Mouse (Mus musculus) midbrain, embryonic 13.5 days (tissue): ENCODE data around the gene Grid1. TPM values are rescaled to one million over a fixed set of nuclear protein-coding genes. Genes with fewer than 3 reads are reported as not detected.

Source experiments
- ATAC-seq: fragments of 200-750 bp; cut with Nextera tagmentation; 2 replicates; pipeline ENCODE4 v1.8.0; 2017; ENCODE audit warnings: mild to moderate bottlenecking, moderate TSS enrichment, moderate library complexity
- H3K27ac ChIP-seq: fragments of 300-500 bp; sonication (generic); 2 replicates; pipeline ENCODE4 v1.5.1; 2015; ENCODE audit warnings: inconsistent platforms, mild to moderate bottlenecking, moderate library complexity
- H3K27me3 ChIP-seq: fragments of 300-500 bp; sonication (generic); 2 replicates; pipeline ENCODE4 v1.6.1; 2015; ENCODE audit warnings: mild to moderate bottlenecking, inconsistent platforms
- H3K36me3 ChIP-seq: fragments of 300-500 bp; sonication (generic); 2 replicates; pipeline ENCODE4 v1.6.1; 2015; ENCODE audit warnings: mild to moderate bottlenecking, inconsistent platforms
- H3K4me1 ChIP-seq: fragments of 300-500 bp; sonication (generic); replicated peaks from 2 replicates; pipeline ENCODE4 v1.6.1; 2015; ENCODE audit warnings: inconsistent platforms
- H3K4me2 ChIP-seq: fragments of 300-500 bp; sonication (generic); replicated peaks from 2 replicates; pipeline ENCODE4 v1.6.1; 2015; ENCODE audit warnings: moderate library complexity, mild to moderate bottlenecking, inconsistent platforms
- H3K4me3 ChIP-seq: fragments of 300-500 bp; sonication (generic); replicated peaks from 2 replicates; pipeline ENCODE4 v1.5.1; 2015; ENCODE audit warnings: mild to moderate bottlenecking, inconsistent platforms
- H3K9ac ChIP-seq: fragments of 300-500 bp; sonication (generic); replicated peaks from 2 replicates; pipeline ENCODE4 v1.6.1; 2015; ENCODE audit warnings: mild to moderate bottlenecking, inconsistent platforms
- H3K9me3 ChIP-seq: fragments of 300-500 bp; sonication (generic); 2 replicates; pipeline ENCODE4 v1.6.1; 2016; ENCODE audit warnings: mild to moderate bottlenecking, inconsistent platforms
- WGBS: fragments of 180-500 bp; shearing (Covaris S2); methylation state at CpG from one replicate; pipeline ENCODE4 v1.1.7; 2015; 5-methylcytosine and 5-hydroxymethylcytosine counted together
- polyA plus RNA-seq: library from polyadenylated mRNA; unstranded; fragments of >200 nt; fragmentation: Nextera tagmentation; extraction: Ambion mirVana; gene quantifications from 2 replicates; pipeline ENCODE4 v1.2.1, GENCODE M21; 2015

The Grid1 gene
- polyA plus RNA-seq, 1 experiment from 2014 or later: 2.7 TPM

GRCm38 (mm10) chr14:34884611-34885010 is 64.7 kb downstream of the Grid1 start:
- Histone ChIP-seq H3K4me1 (peaks cover 23% of the 10 kb centered on the region), H3K27ac (no peak overlapping the region), H3K36me3 (no peaks in the 10 kb centered on the region), H3K27me3 (0 out of 2 replicates have a peak, but pooled peaks cover 4% of the 10 kb centered on the region), H3K9ac (no peak overlapping the region), H3K9me3 (no peaks in the 10 kb centered on the region), H3K4me2 (no peak overlapping the region), H3K4me3 (no peak overlapping the region)
- whole genome bisulfite sequencing: 94% methylated on average over 3 of the region's 3 CpGs
- no peak for ATAC-seq

DNA sequence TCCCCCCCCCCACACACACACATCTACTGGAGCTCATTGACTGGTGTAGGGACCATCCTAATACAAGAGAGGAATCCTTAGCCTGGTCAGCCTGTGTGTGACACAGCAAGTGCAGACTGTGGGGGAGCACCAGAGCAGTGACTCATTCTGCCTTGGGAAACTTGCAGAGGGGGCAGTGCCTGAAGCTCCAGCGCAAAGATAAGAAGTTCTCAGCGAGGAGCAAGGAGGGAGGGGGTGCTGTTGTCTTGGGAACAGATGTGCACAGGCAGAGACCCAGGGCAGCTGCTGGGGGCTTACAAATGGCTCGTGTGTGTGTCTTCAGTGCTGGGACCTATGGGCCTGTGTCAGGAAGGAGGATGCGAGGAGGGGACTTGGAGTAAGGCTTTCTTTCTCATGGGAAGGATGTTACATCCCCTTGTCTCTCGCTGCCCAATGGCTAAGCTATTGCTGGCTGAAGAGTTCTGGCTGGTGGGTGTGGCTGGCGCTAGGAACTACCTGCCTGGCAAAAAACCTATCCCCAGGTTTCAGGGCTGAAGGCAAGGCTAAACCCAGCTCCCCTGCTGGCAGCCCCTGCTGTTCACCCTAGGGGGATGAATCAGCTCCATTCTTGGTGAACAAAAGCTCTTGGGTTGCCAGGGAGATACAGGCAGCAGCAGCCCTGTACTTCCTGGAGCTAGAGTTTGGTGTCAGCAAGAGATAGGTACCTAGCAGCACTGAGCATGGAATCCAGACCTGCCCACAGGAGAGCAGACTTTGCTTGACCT is 72.0 kb downstream of the Grid1 start:
- peak; percentile 18 for ATAC-seq
- Histone ChIP-seq H3K4me2 (no peak overlapping the region), H3K36me3 (no peaks in the 10 kb centered on the region), H3K4me1 (peaks cover 27% of the 10 kb centered on the region), H3K9ac (no peak overlapping the region), H3K9me3 (no peaks in the 10 kb centered on the region), H3K27ac (no peak overlapping the region), H3K4me3 (no peak overlapping the region), H3K27me3 (peaks cover 20% of the 10 kb centered on the region)
- 9% methylated on average over 6 of the region's 6 CpGs for WGBS

GRCm38 (mm10) chr14:34896253-34896982 is 76.5 kb downstream of the Grid1 start:
- Histone ChIP-seq H3K4me1 (peaks cover 38% of the 10 kb centered on the region), H3K9me3 (no peaks in the 10 kb centered on the region), H3K27ac (peak overlapping the region; percentile 76), H3K4me3 (peak overlapping the region; percentile 38), H3K9ac (peak overlapping the region; percentile 69), H3K36me3 (no peaks in the 10 kb centered on the region), H3K27me3 (peaks cover 27% of the 10 kb centered on the region), H3K4me2 (peak overlapping the region; percentile 69)
- ATAC-seq: peak; percentile 83
- WGBS: 5% methylated on average over 33 of the region's 33 CpGs

DNA sequence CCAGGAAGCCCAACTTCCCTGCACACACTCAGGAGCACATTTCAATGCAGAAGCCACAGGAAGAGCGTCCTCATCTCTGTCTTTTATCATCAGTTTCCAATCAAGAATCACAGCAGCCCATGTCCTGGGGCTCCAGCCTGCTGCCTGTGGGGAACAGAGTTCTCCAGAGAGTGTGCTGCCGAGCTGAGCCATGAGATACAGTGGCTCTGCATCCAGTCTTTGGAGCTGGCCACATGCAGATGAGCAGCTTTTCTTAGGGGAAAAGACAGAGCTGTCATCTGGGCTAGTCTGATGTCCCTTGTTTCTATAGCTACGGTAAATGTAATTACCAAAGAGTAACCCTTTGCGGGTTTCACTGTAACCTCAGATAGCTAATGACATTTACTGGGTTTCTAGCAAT is 83.9 kb downstream of the Grid1 start:
- 33% methylated on average over 4 of the region's 4 CpGs for WGBS
- peak overlapping the region; percentile 75 for H3K27ac ChIP-seq

DNA sequence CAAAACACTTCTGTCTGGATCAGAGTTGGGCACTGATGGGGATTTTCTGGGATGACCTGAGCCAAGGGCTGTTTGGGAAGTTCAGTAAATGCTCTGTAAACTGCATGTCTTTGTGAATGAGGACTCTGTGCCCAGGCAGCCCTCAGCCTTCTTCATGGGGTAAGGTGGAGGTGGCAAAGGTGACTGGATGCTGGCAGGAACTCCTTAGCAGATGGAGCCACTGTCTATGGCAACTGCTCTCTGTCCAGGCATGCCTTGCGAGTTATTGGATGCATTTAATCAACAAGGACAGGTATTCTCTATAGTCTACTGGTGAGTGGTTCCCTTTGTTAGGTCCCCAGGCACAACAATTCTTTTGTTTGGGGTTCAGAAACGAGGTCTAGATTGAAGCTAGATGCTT is 85.8 kb downstream of the Grid1 start:
- H3K27me3 ChIP-seq: no peaks in the 10 kb centered on the region
- H3K27ac ChIP-seq: no peak overlapping the region
- no peak overlapping the region for H3K9ac ChIP-seq
- peaks cover 53% of the 10 kb centered on the region for H3K4me1 ChIP-seq
- H3K9me3 ChIP-seq: no peaks in the 10 kb centered on the region
- WGBS: 63% methylated on average over 2 of the region's 2 CpGs
- H3K4me2 ChIP-seq: no peak overlapping the region
- ATAC-seq: no peak
- H3K36me3 ChIP-seq: no peaks in the 10 kb centered on the region
- H3K4me3 ChIP-seq: no peak overlapping the region

More for the DNA sequence above, 83.9 kb downstream of the Grid1 start:
- H3K9ac ChIP-seq: peak overlapping the region; percentile 10; the same call in 1 of the 2 replicates
- no peaks in the 10 kb centered on the region for H3K9me3 ChIP-seq
- H3K4me2 ChIP-seq: no peak overlapping the region
- peaks cover 43% of the 10 kb centered on the region for H3K4me1 ChIP-seq
- H3K36me3 ChIP-seq: no peaks in the 10 kb centered on the region
- H3K4me3 ChIP-seq: no peak overlapping the region
- ATAC-seq: peak; percentile 73
- no peaks in the 10 kb centered on the region for H3K27me3 ChIP-seq

DNA sequence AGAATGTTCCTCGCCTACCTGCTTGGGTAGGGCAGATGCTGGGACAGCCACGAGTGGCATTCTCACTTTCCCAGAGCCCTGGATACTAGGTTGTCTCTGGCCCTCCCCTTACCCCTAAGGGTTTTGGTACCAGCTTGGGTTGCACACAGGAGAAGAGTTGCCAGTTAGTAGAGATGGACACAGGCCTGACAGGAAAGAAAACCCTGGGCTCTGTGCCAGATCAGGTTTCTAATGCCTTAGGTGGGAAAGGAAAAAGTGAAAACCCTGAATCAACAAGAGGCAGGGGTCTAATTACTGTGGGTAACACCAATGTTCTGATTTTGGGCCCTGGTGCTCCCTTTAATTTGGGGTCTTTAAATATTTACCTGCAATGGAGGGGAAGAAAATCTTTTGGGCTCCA is 88.5 kb downstream of the Grid1 start:
- no peaks in the 10 kb centered on the region for H3K9me3 ChIP-seq
- no peak overlapping the region for H3K4me3 ChIP-seq
- 0 out of 2 replicates have a peak overlapping the region, but pooled peaks have one; percentile 5 for H3K27ac ChIP-seq
- no peaks in the 10 kb centered on the region for H3K27me3 ChIP-seq
- 60% methylated on average over 2 of the region's 2 CpGs for WGBS
- no peak overlapping the region for H3K9ac ChIP-seq
- no peak overlapping the region for H3K4me2 ChIP-seq
- peaks cover 36% of the 10 kb centered on the region for H3K4me1 ChIP-seq
- no peak for ATAC-seq
- no peaks in the 10 kb centered on the region for H3K36me3 ChIP-seq

- no peak overlapping the region; the same call in 1 of the 2 replicates for H3K9ac ChIP-seq
- no peaks in the 10 kb centered on the region for H3K9me3 ChIP-seq
- H3K27ac ChIP-seq: peak overlapping the region; percentile 64
- H3K36me3 ChIP-seq: no peaks in the 10 kb centered on the region
- H3K4me3 ChIP-seq: no peak overlapping the region
- peaks cover 32% of the 10 kb centered on the region for H3K4me1 ChIP-seq
- ATAC-seq: peak; percentile 85
- WGBS: 4% methylated on average over 4 of the region's 4 CpGs
- no peaks in the 10 kb centered on the region for H3K27me3 ChIP-seq
- H3K4me2 ChIP-seq: no peak overlapping the region
Measured at GRCm38 (mm10) chr14:34908804-34909203, 88.9 kb downstream of the Grid1 start.

DNA sequence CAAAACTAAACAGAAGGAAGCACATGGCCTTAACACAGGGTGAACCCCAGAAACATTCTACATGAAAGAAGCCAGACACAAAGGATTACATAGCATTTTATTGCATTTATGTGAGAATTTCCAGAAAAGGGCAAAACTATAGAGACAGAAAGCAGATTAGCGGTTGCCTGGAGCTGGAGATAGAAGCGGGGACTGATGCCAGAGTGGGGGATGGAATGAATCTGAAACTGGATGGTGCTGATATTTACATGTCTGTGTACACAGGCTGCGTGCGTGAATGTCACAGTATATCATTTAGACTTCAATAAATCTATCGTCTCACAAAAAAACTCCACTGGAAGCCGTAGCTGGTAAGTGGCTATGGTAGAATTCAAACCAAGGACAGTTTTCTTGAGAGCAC is 96.4 kb downstream of the Grid1 start:
- Histone ChIP-seq H3K4me1 (peaks cover 8% of the 10 kb centered on the region), H3K9ac (no peak overlapping the region), H3K27ac (no peak overlapping the region), H3K9me3 (no peaks in the 10 kb centered on the region), H3K27me3 (no peaks in the 10 kb centered on the region), H3K36me3 (no peaks in the 10 kb centered on the region), H3K4me3 (no peak overlapping the region), H3K4me2 (no peak overlapping the region)
- 89% methylated on average over 6 of the region's 6 CpGs for WGBS
- ATAC-seq: no peak

DNA sequence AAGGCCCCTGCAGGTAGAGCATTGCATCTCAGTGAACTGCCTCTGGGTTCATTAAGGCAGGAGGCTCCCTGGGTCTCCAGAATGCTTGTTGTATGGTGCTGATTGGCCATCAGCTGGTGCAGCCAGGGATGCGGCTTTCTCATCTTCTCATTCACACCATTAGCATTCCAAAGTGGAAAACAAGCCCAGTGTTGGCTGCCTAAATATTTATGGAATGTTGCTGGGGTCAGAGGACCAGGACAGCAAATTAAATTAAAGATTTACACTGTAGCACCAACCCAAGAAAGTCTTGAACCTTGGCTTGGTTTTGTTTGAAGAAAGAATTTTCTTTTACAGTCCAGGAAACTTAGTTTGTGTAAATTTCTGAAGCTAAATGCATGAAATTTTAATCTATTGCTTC is 97.2 kb downstream of the Grid1 start:
- Histone ChIP-seq H3K27me3 (no peaks in the 10 kb centered on the region), H3K9ac (no peak overlapping the region), H3K27ac (no peak overlapping the region), H3K36me3 (no peaks in the 10 kb centered on the region), H3K4me1 (peaks cover 14% of the 10 kb centered on the region), H3K4me2 (no peak overlapping the region), H3K4me3 (no peak overlapping the region), H3K9me3 (no peaks in the 10 kb centered on the region)
- 45% methylated on average over 1 of the region's 1 CpGs for WGBS
- ATAC-seq: no peak

- Histone ChIP-seq H3K36me3 (no peaks in the 10 kb centered on the region), H3K4me1 (peaks cover 15% of the 10 kb centered on the region), H3K9me3 (no peaks in the 10 kb centered on the region), H3K27me3 (no peaks in the 10 kb centered on the region), H3K9ac (no peak overlapping the region), H3K27ac (no peak overlapping the region), H3K4me3 (no peak overlapping the region), H3K4me2 (no peak overlapping the region)
- no peak for ATAC-seq
- WGBS: 51% methylated on average over 6 of the region's 6 CpGs
Measured at GRCm38 (mm10) chr14:34919221-34919620, 99.3 kb downstream of the Grid1 start.

DNA sequence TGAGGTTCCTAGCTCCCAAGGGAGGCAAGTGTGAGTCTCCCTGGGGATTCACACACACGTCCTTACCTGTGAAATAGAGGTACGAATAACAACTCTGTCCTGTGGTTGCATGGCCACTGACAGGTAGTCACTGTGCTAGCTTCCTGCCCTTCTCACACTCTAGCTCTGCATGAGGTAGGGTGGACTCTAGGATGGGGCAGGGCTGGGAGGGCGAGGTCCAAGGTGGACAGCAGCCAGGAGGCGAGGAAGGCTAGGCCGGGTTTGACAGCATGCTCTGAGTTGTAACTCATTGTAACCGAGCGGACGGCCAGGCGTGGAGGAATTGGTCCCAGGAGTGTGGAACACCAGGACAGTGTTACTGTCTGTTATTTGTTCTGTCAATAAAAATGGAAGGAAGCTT is 101.4 kb downstream of the Grid1 start:
- Histone ChIP-seq H3K4me3 (no peak overlapping the region), H3K27me3 (no peaks in the 10 kb centered on the region), H3K4me2 (no peak overlapping the region), H3K36me3 (no peaks in the 10 kb centered on the region), H3K27ac (no peak overlapping the region), H3K9me3 (no peaks in the 10 kb centered on the region), H3K4me1 (peaks cover 15% of the 10 kb centered on the region), H3K9ac (no peak overlapping the region)
- ATAC-seq: no peak
- WGBS: 87% methylated on average over 9 of the region's 9 CpGs

DNA sequence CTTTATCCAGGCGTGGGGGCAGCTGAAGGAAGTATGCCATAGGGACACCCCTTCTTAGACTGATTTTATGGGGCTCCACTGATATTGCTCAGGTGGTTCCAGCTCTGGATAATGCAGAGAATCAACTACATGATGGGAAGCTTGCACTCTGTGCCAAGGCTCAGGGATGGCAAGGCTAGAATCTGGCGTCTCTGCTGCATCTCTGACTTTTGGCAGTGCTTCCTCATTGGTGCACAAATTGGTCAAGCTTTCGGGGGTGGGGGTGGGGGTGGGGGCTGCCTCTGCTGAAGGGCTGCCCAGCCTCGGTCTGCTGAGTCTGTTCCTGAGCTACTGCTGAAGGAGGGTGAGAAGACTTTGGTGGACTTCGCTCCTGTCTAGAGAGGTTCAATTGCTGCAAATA is 105.1 kb downstream of the Grid1 start:
- Histone ChIP-seq H3K4me3 (no peak overlapping the region), H3K27me3 (no peaks in the 10 kb centered on the region), H3K36me3 (no peaks in the 10 kb centered on the region), H3K4me2 (no peak overlapping the region), H3K4me1 (0 out of 2 replicates have a peak, but pooled peaks cover 7% of the 10 kb centered on the region), H3K27ac (no peak overlapping the region), H3K9ac (no peak overlapping the region), H3K9me3 (no peaks in the 10 kb centered on the region)
- WGBS: 80% methylated on average over 5 of the region's 5 CpGs
- no peak for ATAC-seq
